Mouse (Mus musculus) lung, adult 2 months (tissue): ENCODE data around the gene Hemgn.

ENCODE experiments used
- CTCF ChIP-seq: fragments of 200-500 bp; IDR thresholded peaks from 2 replicates; pipeline ENCODE4 v1.5.1; 2011; ENCODE audit warnings: mild to moderate bottlenecking, low read length, control low read depth; ENCODE audit not compliant: insufficient read depth
- POLR2A ChIP-seq: fragments of 200-500 bp; IDR thresholded peaks from 2 replicates; pipeline ENCODE4 v1.6.1; 2011; ENCODE audit warnings: low read depth, mild to moderate bottlenecking, control low read depth, low read length, borderline replicate concordance; ENCODE audit errors: extremely low read depth

DNA sequence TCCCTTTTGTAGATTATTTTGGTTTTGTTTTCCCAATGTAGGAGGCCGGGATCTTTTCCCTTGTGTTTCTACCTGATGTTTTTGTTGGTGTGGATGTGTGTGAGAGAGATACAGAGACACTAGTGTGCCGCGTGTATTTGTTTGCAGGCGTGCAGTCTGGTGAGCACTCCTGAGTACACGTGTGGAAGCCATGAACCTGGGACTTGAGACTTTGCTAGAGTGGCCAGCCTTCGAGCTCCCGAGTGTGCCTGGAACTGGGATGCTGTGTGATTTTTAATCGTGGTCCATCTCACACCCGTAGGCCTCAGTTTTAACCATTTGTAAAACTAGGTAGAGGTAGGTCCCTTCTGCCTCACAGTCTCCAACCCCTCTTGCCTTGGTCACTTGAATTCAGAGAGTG, 64.4 kb downstream of the Hemgn start:
- TF ChIP-seq POLR2A (no peak), CTCF (no peak)
